Comparison of ENCODE assay signal across 16 mouse cellular contexts in the genomic region with DNA sequence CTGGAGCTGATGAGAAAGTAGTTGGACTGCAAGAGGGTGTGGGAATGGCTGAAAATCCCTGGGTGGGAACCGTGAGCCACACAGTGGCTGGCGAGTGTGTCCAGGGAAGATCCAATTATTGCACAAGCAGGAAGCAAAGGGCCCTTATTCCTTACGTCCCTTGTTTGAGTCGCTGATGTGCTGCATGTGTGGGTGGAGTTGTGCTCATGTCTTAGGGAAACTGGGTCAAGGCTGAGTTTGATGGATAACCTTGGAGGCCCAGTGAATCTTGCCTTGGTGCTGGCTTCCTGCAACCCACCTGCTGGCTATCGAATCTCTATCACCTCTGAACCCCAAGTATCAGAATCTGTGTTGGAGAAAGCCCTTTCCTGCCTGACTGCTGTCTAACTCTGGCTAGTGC.
DNase-seq lines count a peak whose midpoint lies in the region; ATAC-seq lines count a peak whose summit lies in the region.
"Had no signal": no experiment of that assay in that cellular context is flagged by ENCODE, and none has a peak within 500 bp of the region (broad histone marks: within the 10 kb centered on the region; RNA-seq: fewer than 3 reads in every experiment).

No protein-coding gene starts in this region.

- intact Hi-C loops in heart, postnatal 25 days (cut with DNase I), result no loop called here
- intact Hi-C loops in heart, postnatal 14 days (cut with DNase I), result loop anchor here (10.0 kb wide), 1 partner anchor 554 kb away; no protein-coding TSS in a partner anchor

- H3K4me1 ChIP-seq in forebrain, embryonic 11.5 days (replicated peaks; ENCODE audit: control insufficient read depth, insufficient read depth, low read length), result peaks cover 9% of the 10 kb centered on the region
- peaks cover 25% of the 10 kb centered on the region for H3K4me1 ChIP-seq in forebrain, embryonic 12.5 days
- H3K4me1 ChIP-seq in brown adipose tissue, adult 24 weeks (ENCODE audit: control insufficient read depth, insufficient read depth, insufficient read length, low read length), result peaks cover 13% of the 10 kb centered on the region

- no peaks in the 10 kb centered on the region for H3K36me3 ChIP-seq in forebrain, embryonic 11.5 days (ENCODE audit: control insufficient read depth, insufficient read depth, low read length)
- H3K36me3 ChIP-seq in forebrain, embryonic 12.5 days (replicated peaks), result no peaks in the 10 kb centered on the region
- H3K36me3 ChIP-seq: embryonic facial prominence, embryonic 12.5 days; hindbrain, embryonic 15.5 days had no signal

- no peaks in the 10 kb centered on the region for H3K9me3 ChIP-seq in forebrain, embryonic 11.5 days (ENCODE audit: control insufficient read depth, low read length)
- no peaks in the 10 kb centered on the region for H3K9me3 ChIP-seq in forebrain, embryonic 12.5 days
- H3K9me3 ChIP-seq: embryonic facial prominence, embryonic 12.5 days; hindbrain, embryonic 15.5 days had no signal

- no peak overlapping the region for H3K27ac ChIP-seq in forebrain, embryonic 11.5 days (ENCODE audit: low read depth, low read length)
- no peak overlapping the region for H3K27ac ChIP-seq in forebrain, embryonic 12.5 days
- peak overlapping the region; percentile 25; the same call in 1 of the 2 replicates for H3K27ac ChIP-seq in brown adipose tissue, adult 24 weeks (replicated peaks; ENCODE audit: low read depth, low read length)
- H3K27ac ChIP-seq: embryonic facial prominence, embryonic 12.5 days; hindbrain, embryonic 15.5 days had no signal

- H3K27me3 ChIP-seq in forebrain, embryonic 11.5 days (ENCODE audit: control insufficient read depth, insufficient read depth, low read length), result no peaks in the 10 kb centered on the region
- H3K27me3 ChIP-seq in forebrain, embryonic 12.5 days, result no peaks in the 10 kb centered on the region
- H3K27me3 ChIP-seq: embryonic facial prominence, embryonic 12.5 days; hindbrain, embryonic 15.5 days had no signal

- DNase-seq in forebrain, embryonic 11.5 days (ENCODE audit: low spot score), result peak; percentile 37
- DNase-seq in heart, adult 11 months, result peak; percentile 93
- DNase-seq in heart, postnatal 25 days (ENCODE audit: low spot score), result no peak
- DNase-seq in heart, adult 9 months (ENCODE audit: low spot score in 2 of 2), result peak; percentile 28 to 43
- DNase-seq in heart, postnatal 14 days, result no peak
- DNase-seq: adrenal gland, postnatal 10 days; cerebellum, adult 11-12 months; cerebellum, adult 9-10 months; cerebellum, postnatal 25 days; heart, postnatal 10 days had no signal

- H3K4me3 ChIP-seq in forebrain, embryonic 11.5 days (ENCODE audit: low read depth, low read length), result no peak overlapping the region
- H3K4me3 ChIP-seq in forebrain, embryonic 12.5 days (replicated peaks), result no peak overlapping the region
- no peak overlapping the region for H3K4me3 ChIP-seq in brown adipose tissue, adult 24 weeks (ENCODE audit: insufficient read depth, low read depth, low read length)
- H3K4me3 ChIP-seq: embryonic facial prominence, embryonic 12.5 days; hindbrain, embryonic 15.5 days had no signal

- no peak overlapping the region for H3K9ac ChIP-seq in forebrain, embryonic 11.5 days (ENCODE audit: low read length)
- H3K9ac ChIP-seq in forebrain, embryonic 12.5 days, result no peak overlapping the region
- H3K9ac ChIP-seq: embryonic facial prominence, embryonic 12.5 days; hindbrain, embryonic 15.5 days had no signal

- no peak for ATAC-seq in forebrain, embryonic 11.5 days (replicated peaks; ENCODE audit: low FRiP score)
- no peak for ATAC-seq in forebrain, embryonic 12.5 days (ENCODE audit: low FRiP score)
- ATAC-seq: forebrain, embryonic 14.5 days; intestine, embryonic 16.5 days had no signal

- no peak overlapping the region for H3K4me2 ChIP-seq in forebrain, embryonic 11.5 days (ENCODE audit: low read depth, low read length, severe bottlenecking)
- no peak overlapping the region for H3K4me2 ChIP-seq in forebrain, embryonic 12.5 days
- H3K4me2 ChIP-seq: embryonic facial prominence, embryonic 12.5 days; hindbrain, embryonic 15.5 days had no signal

- WGBS in forebrain, embryonic 11.5 days, result 76% methylated on average over 5 of the region's 5 CpGs
- WGBS in forebrain, embryonic 12.5 days, result 84% methylated on average over 5 of the region's 5 CpGs

Comparison
In these comparisons a context has a peak if more than half of its experiments do, and no peak if none do; other contexts are left out.
1. DNase-seq: peak in forebrain, embryonic 11.5 days (single experiment), heart, adult 11 months (single experiment) and heart, adult 9 months (2 of 2); none in heart, postnatal 25 days (single experiment) and heart, postnatal 14 days (0 of 2).